ENCODE assay signal across 21 mouse cellular contexts in the genomic region with DNA sequence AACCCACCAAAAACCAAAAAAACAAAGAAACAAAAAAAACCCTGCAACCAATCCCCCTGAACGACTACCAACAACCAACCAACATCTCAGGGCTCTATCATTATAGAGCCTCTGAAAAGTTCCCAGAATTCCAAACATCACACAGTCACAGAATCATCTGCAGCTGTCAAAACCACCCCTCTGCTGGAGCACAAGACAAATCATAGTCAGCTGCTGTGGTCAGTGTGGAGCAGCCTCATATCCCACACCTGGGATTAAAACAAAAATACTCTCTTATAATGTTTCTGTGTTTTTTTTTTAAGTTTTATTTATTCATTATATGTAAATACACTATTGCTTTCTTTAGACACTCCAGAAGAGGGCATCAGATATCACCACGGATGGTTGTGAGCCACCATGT. TPM values are rescaled to one million over a fixed set of nuclear protein-coding genes. Genes with fewer than 3 reads are reported as not detected.
DNase-seq lines count a peak whose midpoint lies in the region; ATAC-seq and TF ChIP-seq lines count a peak whose summit lies in the region.
"Had no signal": no experiment of that assay in that cellular context is flagged by ENCODE, and none has a peak within 500 bp of the region (broad histone marks: within the 10 kb centered on the region; RNA-seq: fewer than 3 reads in every experiment).

No protein-coding gene starts in this region.

- no peak for DNase-seq in thymus, adult 2 months
- no peak for DNase-seq in thymus, postnatal 0 days (ENCODE audit: low spot score)
- DNase-seq in kidney, adult 2 months: no peak
- DNase-seq: adrenal gland, adult 2 months; adrenal gland, adult 8-10 months; adrenal gland, postnatal 10 days; adrenal gland, postnatal 14 days; adrenal gland, postnatal 25 days; adrenal gland, postnatal 36 days; B cell, adult 2 months; cerebellum, adult 11 months; cerebellum, adult 11-12 months; cerebellum, adult 18-20 months had no signal

- no peak for ATAC-seq in intestine, postnatal 0 days
- ATAC-seq in intestine, embryonic 15.5 days: no peak
- ATAC-seq: activated CD4-positive, CD25-positive, alpha-beta regulatory T cell, adult 4 months; CD4-positive, CD25-positive, alpha-beta regulatory T cell, adult 4 months; Patski had no signal

- no peak for TF ChIP-seq POLR2A in thymus, adult 2 months (IDR thresholded peaks at IDR 0.05; ENCODE audit: control insufficient read depth, extremely low read depth, insufficient read depth, low read length, poor library complexity)
- TF ChIP-seq POLR2A in myocyte (IDR thresholded peaks at IDR 0.05; ENCODE audit: insufficient read length, low read depth): no peak
- no peak for TF ChIP-seq POLR2A in kidney, adult 2 months (IDR thresholded peaks at IDR 0.05; ENCODE audit: low read depth, low read length)

- no peak overlapping the region for H3K4me3 ChIP-seq in intestine, postnatal 0 days (ENCODE audit: low read depth, low read length)
- no peak overlapping the region for H3K4me3 ChIP-seq in intestine, embryonic 15.5 days (replicated peaks)
- no peak overlapping the region for H3K4me3 ChIP-seq in thymus, adult 2 months (ENCODE audit: control insufficient read depth, insufficient read depth, low read length)
- no peak overlapping the region for H3K4me3 ChIP-seq in myocyte
- no peak overlapping the region for H3K4me3 ChIP-seq in kidney, adult 2 months (ENCODE audit: insufficient read depth, low read depth, low read length)

- 91% methylated on average over 2 of the region's 2 CpGs for WGBS in intestine, postnatal 0 days
- WGBS in intestine, embryonic 15.5 days: 88% methylated on average over 2 of the region's 2 CpGs
- WGBS in thymus, adult 2 months: 94% methylated on average over 2 of the region's 2 CpGs
- 85% methylated on average over 2 of the region's 2 CpGs for WGBS in kidney, adult 2 months

- no peak overlapping the region for H3K4me2 ChIP-seq in intestine, postnatal 0 days (replicated peaks; ENCODE audit: low read depth)
- no peak overlapping the region for H3K4me2 ChIP-seq in intestine, embryonic 15.5 days (replicated peaks)
- no peak overlapping the region for H3K4me2 ChIP-seq in myocyte (ENCODE audit: low read depth)

- H3K79me2 ChIP-seq in myocyte (ENCODE audit: control insufficient read depth, insufficient read depth): no peaks in the 10 kb centered on the region

- H3K9me3 ChIP-seq in intestine, postnatal 0 days (ENCODE audit: control insufficient read depth): no peaks in the 10 kb centered on the region
- H3K9me3 ChIP-seq in intestine, embryonic 15.5 days: no peaks in the 10 kb centered on the region
- H3K9me3 ChIP-seq: G1E had no signal

- H3K36me3 ChIP-seq in intestine, postnatal 0 days (ENCODE audit: control insufficient read depth, insufficient read depth): peaks cover 46% of the 10 kb centered on the region
- 0 out of 2 replicates have a peak, but pooled peaks cover 7% of the 10 kb centered on the region for H3K36me3 ChIP-seq in intestine, embryonic 15.5 days
- H3K36me3 ChIP-seq in thymus, adult 2 months (ENCODE audit: control insufficient read depth, insufficient read depth, low read length): no peaks in the 10 kb centered on the region
- H3K36me3 ChIP-seq in myocyte (ENCODE audit: control insufficient read depth, insufficient read depth): no peaks in the 10 kb centered on the region
- H3K36me3 ChIP-seq in kidney, adult 2 months (ENCODE audit: control insufficient read depth, insufficient read depth, low read length): no peaks in the 10 kb centered on the region; the same call in 1 of the 2 replicates

- H3K27me3 ChIP-seq in intestine, postnatal 0 days (replicated peaks; ENCODE audit: control insufficient read depth, insufficient read depth, low read length): no peaks in the 10 kb centered on the region
- H3K27me3 ChIP-seq in intestine, embryonic 15.5 days (replicated peaks): no peaks in the 10 kb centered on the region
- no peaks in the 10 kb centered on the region for H3K27me3 ChIP-seq in thymus, adult 2 months (ENCODE audit: control insufficient read depth, insufficient read depth, low read length)
- no peaks in the 10 kb centered on the region for H3K27me3 ChIP-seq in myocyte (ENCODE audit: control insufficient read depth, insufficient read depth, insufficient read length)
- no peaks in the 10 kb centered on the region for H3K27me3 ChIP-seq in kidney, adult 2 months (replicated peaks; ENCODE audit: control insufficient read depth, insufficient read depth, low read length)
- H3K27me3 ChIP-seq: CH12.LX, Patski had no signal

- TF ChIP-seq CTCF in intestine, postnatal 0 days (IDR thresholded peaks at IDR 0.05; ENCODE audit: low read depth): peak; percentile 5; the same call in 1 of the 2 replicates
- no peak for TF ChIP-seq CTCF in thymus, adult 2 months (IDR thresholded peaks at IDR 0.05; ENCODE audit: borderline replicate concordance, control insufficient read depth, extremely low read depth, insufficient read depth, low read length, poor library complexity)
- TF ChIP-seq CTCF in kidney, adult 2 months (conservative IDR thresholded peaks at IDR 0.05; ENCODE audit: insufficient read depth, insufficient read length, low read depth, low read length): no peak

- H3K9ac ChIP-seq in intestine, postnatal 0 days (ENCODE audit: low read depth, low read length): no peak overlapping the region
- H3K9ac ChIP-seq in intestine, embryonic 15.5 days: no peak overlapping the region

- no peak overlapping the region for H3K27ac ChIP-seq in intestine, postnatal 0 days (ENCODE audit: low read depth, low read length)
- H3K27ac ChIP-seq in intestine, embryonic 15.5 days: no peak overlapping the region
- H3K27ac ChIP-seq in thymus, adult 2 months (ENCODE audit: control insufficient read depth, insufficient read depth, low read length): peak overlapping the region; percentile 51; the same call in 1 of the 2 replicates
- no peak overlapping the region for H3K27ac ChIP-seq in kidney, adult 2 months (ENCODE audit: insufficient read depth, low read depth, low read length)

- H3K4me1 ChIP-seq in intestine, postnatal 0 days (replicated peaks; ENCODE audit: control insufficient read depth, insufficient read depth, low read length): peaks cover 4% of the 10 kb centered on the region; the same call in 1 of the 2 replicates
- peaks cover 20% of the 10 kb centered on the region for H3K4me1 ChIP-seq in intestine, embryonic 15.5 days (replicated peaks)
- H3K4me1 ChIP-seq in thymus, adult 2 months (replicated peaks; ENCODE audit: control insufficient read depth, insufficient read depth, low read length): peaks cover 50% of the 10 kb centered on the region
- H3K4me1 ChIP-seq in kidney, adult 2 months (ENCODE audit: control insufficient read depth, insufficient read depth, low read length): no peaks in the 10 kb centered on the region

- no peak overlapping the region for H3ac ChIP-seq in myocyte (ENCODE audit: control insufficient read depth, insufficient read length)

TF ChIP-seq in myocyte, 11 proteins besides CTCF, POLR2A, EP300 and RAD21:
- TF ChIP-seq CEBPB (IDR thresholded peaks at IDR 0.05; ENCODE audit: insufficient read depth, poor library complexity, severe bottlenecking): no peak
- no peak for TF ChIP-seq SRF (IDR thresholded peaks at IDR 0.05; ENCODE audit: control insufficient read depth, insufficient read length, low read depth)
- TF ChIP-seq USF1 (IDR thresholded peaks at IDR 0.05; ENCODE audit: low read depth): no peak
- TF ChIP-seq MAX (IDR thresholded peaks at IDR 0.05; ENCODE audit: low read depth): no peak
- no peak for TF ChIP-seq REST (IDR thresholded peaks at IDR 0.05; ENCODE audit: insufficient read depth, insufficient read length)
- TF ChIP-seq TCF3 (IDR thresholded peaks at IDR 0.05; ENCODE audit: insufficient read length, low read depth): no peak
- TF ChIP-seq POLR2AphosphoS2 (IDR thresholded peaks at IDR 0.05; ENCODE audit: insufficient read length, low read depth): no peak
- TF ChIP-seq E2F4 (IDR thresholded peaks at IDR 0.05; ENCODE audit: insufficient read depth): no peak
- TF ChIP-seq TCF12 (IDR thresholded peaks at IDR 0.05; ENCODE audit: insufficient read depth, poor library complexity, severe bottlenecking): peak; percentile 58
- TF ChIP-seq MYOG (IDR thresholded peaks at IDR 0.05; ENCODE audit: control insufficient read depth in 1 of 3, insufficient read depth in 1 of 3, insufficient read length in 2 of 3, low read depth in 2 of 3): peak in 2 of 3 experiments; percentile 48 to 57
- TF ChIP-seq MYOD1 (IDR thresholded peaks at IDR 0.05; ENCODE audit: control insufficient read depth in 1 of 3, insufficient read length in 2 of 3, low read depth in 2 of 3): peak in 2 of 3 experiments; percentile 47 to 71

RNA-seq across cellular contexts. Expression of a gene that starts 27.5 kb away (rescaled TPM):
- 86.9 and 88.1 TPM in 2 replicates for polyA plus RNA-seq in intestine, postnatal 0 days (2015; fragmentation: Nextera tagmentation; extraction: Ambion mirVana)
- 89.5 and 108 TPM in 2 replicates for polyA plus RNA-seq in intestine, embryonic 15.5 days (2015; fragmentation: Nextera tagmentation; extraction: Ambion mirVana)
- polyA plus RNA-seq in thymus, adult 2 months (2012; rRNA removed): 466 and 519 TPM in 2 replicates
- 82.6 and 100 TPM in 2 replicates for polyA plus RNA-seq in thymus, postnatal 0 days (2015; fragmentation: Nextera tagmentation; extraction: Ambion mirVana)
- 192 TPM for polyA plus RNA-seq in myocyte (2012; fragmentation: generic; extraction: Trizol)
- 89.1 and 123 TPM in 2 replicates for polyA plus RNA-seq in kidney, adult 2 months (2012; rRNA removed)
